Mouse (Mus musculus) NIH3T3 (cell line): ENCODE measurements at regions not wholly inside any gene's neighbourhood (a gene's known extent, or its start where the extent isn't known, plus 50 kb on each side); places are given as distances from the start of the nearest gene placed in this dataset.

Source experiments
- DNase-seq: peaks from one replicate; pipeline ENCODE4 v3.0.0-alpha.2; 2012; ENCODE audit warnings: low read depth

GRCm38 (mm10) chr9:23127338-23128017 is 95.4 kb upstream of the Bmper start:
- no peak for DNase-seq

- no peak for DNase-seq
Observed at GRCm38 (mm10) chr9:23128018-23128369, 94.9 kb upstream of the Bmper start.

DNA sequence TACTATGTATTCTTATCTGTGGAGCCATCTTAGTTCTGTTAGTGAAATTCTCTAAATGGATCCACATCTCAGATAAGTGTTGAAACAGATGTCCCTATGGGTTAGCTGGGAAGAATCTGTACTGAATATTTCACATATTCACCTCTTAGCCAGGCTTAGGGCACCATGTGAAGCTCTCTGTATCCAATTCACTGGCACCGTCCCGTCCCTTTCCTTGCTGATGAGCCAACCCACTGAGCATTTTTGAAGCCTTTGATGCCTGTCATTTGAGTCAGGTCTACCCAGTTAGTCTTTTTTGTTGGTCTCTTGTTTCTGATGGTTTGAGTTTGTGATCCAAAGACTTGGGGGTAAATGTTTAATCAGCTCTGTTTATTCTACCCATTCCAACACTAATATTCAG is 88.9 kb upstream of the Bmper start:
- no peak for DNase-seq

DNA sequence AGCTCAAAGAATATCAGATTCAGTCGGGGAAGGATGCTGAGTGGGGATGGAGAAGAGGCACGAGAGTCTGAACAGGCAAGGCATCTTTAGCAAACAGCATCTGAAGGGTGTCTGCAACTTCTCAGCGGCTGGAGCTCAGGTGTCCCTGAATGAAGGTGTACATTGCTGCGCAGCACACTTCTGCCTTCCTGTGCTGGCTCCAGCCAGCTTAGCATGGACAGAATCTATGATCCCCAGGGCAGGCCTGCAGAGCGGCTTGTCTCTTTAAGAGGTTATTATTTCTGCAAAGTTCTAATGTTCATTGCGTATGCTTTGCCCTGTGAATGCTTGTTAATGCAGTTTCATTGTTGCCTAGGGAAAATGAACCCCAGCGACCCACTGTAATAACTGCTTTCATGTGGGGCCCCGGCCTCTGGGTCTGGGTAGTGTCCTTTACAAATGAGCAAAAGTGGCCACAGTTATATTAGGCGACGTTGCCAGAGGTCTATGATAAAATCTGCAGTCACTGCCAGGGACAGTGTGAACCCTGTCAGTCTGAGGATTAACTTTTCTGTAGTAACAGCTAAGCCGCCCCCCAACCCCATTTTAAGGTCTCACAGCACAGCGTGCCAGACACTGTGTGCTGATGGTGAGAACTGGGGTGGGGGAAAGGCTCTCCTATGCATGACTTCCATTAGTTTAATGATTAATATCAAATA is 88.3 kb upstream of the Bmper start:
- DNase-seq, result no peak

GRCm38 (mm10) chr9:23136511-23136910 is 86.4 kb upstream of the Bmper start:
- DNase-seq, result no peak

- no peak for DNase-seq
Observed at GRCm38 (mm10) chr9:23137682-23138210, 85.1 kb upstream of the Bmper start.

DNA sequence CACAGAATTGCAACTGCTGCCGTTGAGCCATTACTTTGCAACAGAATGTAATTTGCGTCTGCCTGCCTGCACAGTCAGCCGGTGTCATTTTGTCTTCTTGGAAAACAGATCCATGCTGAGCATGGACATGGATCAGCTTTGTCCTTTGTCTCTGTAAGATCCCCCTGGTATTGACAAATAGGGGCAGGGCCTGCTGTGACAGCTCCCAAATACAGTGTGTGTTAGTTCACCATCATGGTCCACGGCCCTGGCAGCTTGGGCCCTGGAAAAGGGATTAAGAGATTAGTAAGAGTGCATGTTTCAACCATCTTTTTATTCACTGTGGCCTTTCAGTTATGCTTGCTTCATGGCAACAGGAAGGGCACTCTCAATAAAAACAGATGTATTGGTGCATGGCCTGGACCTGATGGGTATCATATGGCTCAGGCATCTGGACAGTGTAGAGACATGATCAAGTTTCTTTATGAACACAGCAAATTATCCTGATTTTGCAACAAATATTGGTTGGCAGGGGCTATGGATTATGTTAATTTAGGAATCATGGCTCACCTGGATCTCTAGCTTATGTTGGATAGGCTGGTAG is 83.2 kb upstream of the Bmper start:
- no peak for DNase-seq

- no peak for DNase-seq
Observed at GRCm38 (mm10) chr9:23144281-23144680, 78.6 kb upstream of the Bmper start.

DNA sequence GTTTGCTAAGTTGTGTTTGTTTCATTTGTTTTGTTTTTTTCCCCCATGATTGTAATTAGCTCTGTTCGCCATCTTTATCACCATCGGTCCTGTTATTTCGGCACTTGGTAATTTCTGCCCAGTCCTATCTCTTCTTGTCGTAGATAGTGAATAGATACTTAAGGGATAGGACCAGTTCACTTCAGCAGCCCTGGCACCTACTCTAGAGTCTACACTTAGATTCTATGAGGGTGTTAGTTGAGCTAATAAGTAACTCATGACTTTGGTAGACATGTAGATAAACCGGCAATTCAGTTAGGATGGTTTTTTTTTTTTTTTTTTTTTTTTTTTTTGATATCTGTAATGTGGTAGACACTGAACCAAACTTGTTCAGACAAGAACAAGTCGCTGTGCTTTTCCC is 72.5 kb upstream of the Bmper start:
- no peak for DNase-seq

DNA sequence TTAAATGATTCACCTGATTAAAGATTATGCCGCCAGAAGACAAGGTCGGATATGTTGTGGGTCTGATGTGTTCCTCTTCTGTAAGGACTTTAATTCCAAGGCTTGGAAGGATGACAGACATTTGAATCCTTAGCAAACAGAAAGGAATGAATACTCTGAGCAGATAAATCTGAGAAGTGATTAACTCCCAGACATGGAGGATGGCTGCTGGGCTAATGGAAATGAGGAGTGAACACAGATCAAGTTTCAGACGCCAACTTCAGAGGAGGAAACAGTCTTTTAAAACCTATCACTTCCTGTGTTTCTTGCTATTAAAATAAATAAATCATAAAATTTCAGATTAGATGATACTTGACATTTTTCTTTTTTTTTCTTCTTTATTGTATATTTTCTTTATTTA is 72.0 kb upstream of the Bmper start:
- DNase-seq, result no peak

- peak; percentile 51 for DNase-seq
Observed at GRCm38 (mm10) chr9:23151953-23152490, 70.9 kb upstream of the Bmper start.

DNA sequence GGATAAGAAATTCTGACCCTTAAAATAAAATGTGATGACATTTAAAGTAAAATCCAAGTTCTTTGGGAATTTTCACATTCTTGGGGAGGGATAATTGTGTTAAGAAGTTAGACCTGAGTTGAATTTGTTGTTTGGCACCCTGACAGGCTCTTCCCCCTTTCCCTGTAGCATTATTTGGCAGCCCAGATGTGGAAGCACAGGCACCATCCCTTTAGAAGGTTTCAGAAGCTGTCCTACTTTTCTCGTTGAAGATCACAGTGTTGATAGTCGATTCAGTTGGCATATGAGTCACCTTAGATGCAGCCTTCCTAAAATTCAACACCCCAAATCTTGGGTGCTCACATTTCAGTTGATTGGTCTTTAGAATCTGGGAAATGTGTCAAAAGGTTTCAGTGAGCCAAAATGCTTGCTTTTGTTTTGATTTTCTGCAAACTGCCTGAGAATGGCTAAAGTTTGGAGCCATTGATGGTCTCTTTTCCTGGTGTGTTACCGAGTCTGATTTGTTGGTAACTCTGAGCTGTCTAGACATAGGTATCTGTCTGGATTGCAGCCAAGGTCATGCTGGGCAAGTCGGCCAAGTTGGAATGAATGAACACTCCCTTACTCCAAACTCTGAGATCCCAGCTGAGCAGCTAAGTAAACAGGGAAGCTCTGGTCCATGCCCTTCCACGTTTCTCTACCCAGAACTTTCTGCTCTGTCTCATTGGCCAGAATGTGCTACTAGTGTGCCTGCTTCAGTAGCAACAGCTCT is 65.9 kb upstream of the Bmper start:
- DNase-seq, result peak; percentile 76

DNA sequence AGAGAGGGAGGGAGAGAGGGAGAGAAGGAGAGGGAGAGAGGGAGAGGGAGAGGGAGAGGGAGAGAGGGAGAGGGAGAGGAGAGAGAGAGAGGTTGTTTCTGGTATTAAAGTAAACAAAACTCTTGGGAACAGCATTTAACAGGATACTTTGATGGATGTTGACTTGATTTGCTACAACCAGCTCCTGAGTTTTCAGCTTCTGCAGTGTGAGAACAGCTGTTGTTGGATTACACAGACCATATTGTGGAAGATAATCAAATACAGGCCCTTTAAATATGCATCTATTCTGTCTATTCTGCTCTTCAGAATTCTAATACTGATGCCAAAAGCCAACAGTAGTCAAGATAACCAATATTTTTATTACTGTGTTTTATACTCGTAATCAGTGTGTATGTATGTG is 64.4 kb upstream of the Bmper start:
- no peak for DNase-seq

- DNase-seq, result peak; percentile 47
Observed at GRCm38 (mm10) chr9:23161346-23161745, 61.5 kb upstream of the Bmper start.

- peak; percentile 66 for DNase-seq
Observed at GRCm38 (mm10) chr9:23167056-23167591, 55.8 kb upstream of the Bmper start.

- peak; percentile 65 for DNase-seq
Observed at GRCm38 (mm10) chr9:23167716-23168115, 55.2 kb upstream of the Bmper start.

DNA sequence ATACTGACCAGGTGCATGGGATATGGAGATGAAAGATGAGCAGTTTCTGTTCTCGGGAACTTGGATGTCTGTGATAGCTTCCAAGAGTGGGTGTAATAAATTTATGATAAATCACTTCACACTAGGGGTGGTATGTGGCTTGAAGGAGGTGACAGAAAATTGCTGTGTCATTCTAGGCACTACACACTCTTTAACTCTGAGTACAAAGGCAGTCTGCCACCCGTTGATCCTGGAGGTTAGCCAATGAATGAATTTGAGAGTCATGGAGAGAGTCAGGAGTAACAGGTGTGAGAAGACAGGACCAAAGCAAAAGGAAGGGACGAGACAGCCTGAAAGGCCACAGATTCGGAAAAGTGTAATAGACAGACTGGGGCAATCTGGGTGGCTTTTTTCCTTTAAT is 54.7 kb upstream of the Bmper start:
- DNase-seq, result no peak

DNA sequence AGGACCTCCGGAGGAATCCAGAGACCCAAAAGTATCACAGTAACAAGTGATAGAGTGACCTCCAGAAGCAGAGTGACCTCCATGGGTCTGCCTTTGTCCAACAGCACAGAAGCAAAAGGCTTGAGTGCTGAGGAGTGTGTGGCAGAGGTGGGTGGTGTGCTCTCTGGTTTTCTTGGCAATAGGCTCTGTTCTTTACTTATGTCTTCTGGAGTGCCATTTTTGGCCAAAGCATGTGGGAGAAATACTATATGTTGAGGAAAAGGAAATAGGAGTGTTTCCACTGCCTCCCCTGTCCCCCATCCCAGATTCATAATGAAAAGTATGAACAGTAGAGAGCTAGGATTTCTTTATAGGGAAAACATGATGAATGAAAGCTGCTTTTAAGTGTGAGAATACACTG is 51.5 kb upstream of the Bmper start:
- no peak for DNase-seq
